Mouse (Mus musculus) bone marrow macrophage, adult 2 months (primary cell): ENCODE measurements at regions not wholly inside any gene's neighbourhood (a gene's known extent, or its start where the extent isn't known, plus 50 kb on each side); places are given as distances from the start of the nearest gene placed in this dataset.

Experiments used
- CTCF ChIP-seq: IDR thresholded peaks from 2 replicates; pipeline ENCODE4 v1.5.1; 2012; ENCODE audit warnings: low read depth, mild to moderate bottlenecking, low read length, moderate library complexity
- POLR2A ChIP-seq: IDR thresholded peaks from 2 replicates; pipeline ENCODE4 v1.6.1; 2012; ENCODE audit warnings: mild to moderate bottlenecking, low read depth, low read length, borderline replicate concordance

DNA sequence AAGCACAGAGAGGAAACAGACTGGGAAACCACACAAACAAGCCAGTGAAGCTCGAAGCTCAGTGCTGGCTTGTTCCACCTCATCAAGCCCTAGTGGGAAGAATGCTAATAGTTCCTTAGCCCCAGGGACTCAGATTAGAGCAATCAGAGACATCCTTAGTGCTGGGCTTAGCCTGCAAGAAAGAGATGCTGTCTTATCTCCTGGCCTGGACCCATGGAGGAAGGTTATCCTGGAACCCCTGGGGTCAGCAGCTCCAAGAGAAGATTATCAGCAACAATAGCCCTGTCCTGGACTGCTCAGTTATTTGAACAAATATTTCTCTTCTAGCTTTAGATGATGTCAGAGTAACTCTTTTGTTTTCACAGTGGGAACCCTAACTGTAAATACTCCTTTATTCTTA lies 112.8 kb upstream of the Prkg2 start:
- no peak for TF ChIP-seq CTCF
- TF ChIP-seq POLR2A: no peak
